Mouse (Mus musculus): ENCODE measurements around the gene Sbsn.
A peak's percentile ranks its signal among the peaks of the same experiment; 100 is the strongest.
"Not testable (repeated sequence)": the region's sequence is repeated elsewhere in the genome, so short reads cannot be mapped to it uniquely, and the experiment has no call there.

Sbsn gene

DNA sequence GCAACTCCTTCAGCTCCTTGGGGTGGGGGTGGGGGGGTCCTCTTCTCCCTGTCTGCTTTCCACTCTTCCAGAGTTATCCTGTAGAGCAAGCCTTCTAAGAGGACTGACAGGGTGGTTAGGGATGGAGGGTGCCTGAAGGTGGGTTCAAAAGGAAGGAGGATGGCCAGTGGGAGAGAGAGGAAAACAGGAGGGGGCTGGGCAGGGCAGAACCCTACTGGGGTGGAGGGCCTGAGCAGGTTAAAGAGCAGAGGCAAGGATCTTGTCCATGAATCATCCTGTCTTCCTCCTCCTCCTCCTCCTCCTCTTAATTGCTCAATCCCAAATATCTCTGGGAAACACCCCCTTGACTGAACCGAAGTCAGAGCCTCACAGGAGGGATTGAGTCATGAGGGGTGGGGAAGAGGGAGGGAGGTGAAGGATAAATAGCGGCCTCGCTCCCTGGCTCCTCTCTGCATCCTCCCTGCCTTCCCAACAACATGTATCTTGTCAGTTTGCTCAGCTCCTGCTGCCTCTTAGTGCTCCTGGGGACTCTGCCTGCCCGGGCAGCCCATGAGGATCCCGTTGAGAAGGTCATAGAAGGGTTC, at the start of gene Sbsn:
Sbsn (plus strand) TSS at position 386 of the 584 bp plus-strand sequence.
- no peak for DNase-seq (ENCODE audit: low spot score)

DNA sequence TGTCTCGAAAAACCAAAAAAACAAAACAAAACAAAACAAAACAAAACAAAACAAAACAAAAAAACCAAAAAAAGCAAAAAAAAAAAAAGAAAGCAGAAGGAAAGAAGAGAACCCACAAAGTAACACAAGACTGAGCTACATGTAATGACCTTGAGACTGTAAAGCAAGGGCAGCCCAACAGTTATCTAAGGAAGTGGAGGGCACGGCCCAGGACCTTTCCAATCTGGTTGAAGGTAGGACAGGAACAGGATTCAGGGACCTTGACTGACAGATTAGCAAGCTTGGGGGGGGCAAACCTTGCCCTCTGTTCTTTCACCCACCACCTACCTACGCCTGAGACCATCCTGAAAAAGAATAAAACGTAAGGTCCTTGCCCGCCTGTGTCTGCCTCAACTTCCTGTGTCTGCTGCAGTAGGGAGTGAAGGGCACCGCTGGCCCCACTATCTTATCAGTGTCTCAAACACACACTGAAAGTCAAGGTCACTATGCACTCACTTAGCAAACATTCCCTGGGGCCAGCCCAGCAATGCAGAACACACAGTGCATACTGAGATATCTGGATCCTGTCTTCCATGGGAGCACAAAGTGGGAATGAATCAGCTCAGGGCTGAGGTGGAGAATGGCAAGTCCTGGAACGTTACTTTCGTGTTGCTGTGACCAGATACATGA, 44.9 kb upstream of the Sbsn start:
- DNase-seq (ENCODE audit: low spot score): no peak

DNA sequence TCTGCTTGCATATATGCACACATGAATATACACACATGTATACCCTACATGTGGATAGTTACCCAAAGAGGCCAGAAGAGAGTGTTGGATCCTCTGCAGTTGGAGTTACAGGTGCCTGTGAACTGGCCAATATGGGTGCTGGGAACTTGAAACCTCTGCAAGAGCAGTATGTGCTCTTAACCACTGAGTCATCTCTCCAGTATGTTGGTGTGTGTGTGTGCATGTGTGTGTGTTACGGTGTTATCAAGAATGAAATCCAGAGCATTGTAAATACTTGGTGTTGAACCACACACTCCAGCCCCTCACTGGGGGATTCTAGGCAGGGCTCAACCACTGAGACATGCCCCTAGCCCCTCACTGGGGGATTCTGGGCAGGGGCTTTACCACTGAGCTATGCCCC, 43.8 kb upstream of the Sbsn start:
- no peak for DNase-seq (ENCODE audit: low spot score)

DNA sequence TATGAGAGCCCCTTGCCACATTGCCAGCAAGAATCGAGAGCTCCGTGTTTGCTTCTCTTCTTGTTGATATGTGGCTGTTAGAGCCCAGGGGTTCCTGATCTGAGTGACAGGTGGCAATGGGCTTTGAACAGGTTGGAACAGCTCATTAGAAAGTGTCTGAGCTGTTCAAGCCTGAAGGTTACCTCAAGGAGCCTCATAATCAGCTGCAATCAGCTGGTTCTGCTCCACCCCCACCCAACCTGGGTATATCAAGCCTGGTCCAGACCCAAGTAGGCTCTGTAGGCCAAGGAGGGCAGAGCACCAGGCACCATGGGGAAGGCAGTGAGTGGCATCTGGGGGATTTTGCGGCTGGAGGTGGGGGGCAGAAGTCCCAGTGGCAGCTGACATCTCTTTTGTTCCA, 39.3 kb upstream of the Sbsn start, which contains the start of gene Atp4a:
Atp4a (plus strand) TSS at position 268 of the 400 bp plus-strand sequence.
- DNase-seq (ENCODE audit: low spot score): no peak

DNA sequence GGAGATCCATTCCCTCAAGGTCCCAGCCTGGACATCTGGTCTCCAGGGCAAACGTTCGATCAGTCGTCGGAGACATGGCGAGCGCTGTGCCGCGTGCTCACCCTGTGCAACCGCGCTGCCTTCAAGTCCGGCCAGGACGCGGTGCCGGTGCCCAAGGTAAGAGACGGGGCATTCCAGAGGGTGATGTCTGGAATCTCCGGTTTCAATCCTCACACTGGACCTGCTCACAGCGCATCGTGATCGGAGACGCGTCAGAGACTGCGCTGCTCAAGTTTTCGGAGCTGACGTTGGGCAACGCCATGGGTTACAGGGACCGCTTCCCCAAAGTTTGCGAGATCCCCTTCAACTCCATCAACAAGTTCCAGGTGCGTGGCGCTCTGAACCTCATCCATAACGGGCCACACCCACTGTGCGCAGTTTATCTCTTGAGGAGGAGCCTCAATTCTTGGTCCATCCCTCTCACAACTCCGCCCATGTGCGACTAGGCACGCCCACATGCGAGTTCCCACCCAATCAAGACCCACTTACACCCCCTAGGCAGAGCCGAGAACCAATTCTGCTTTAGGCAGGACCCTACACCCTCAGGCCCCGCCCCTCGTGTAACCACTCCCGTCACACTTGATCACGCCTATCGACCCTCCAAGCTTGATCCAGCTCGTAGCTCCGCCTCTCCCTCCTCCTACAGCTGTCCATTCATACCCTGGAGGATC, 34.1 kb upstream of the Sbsn start:
- DNase-seq (ENCODE audit: low spot score): peak; percentile 66

DNA sequence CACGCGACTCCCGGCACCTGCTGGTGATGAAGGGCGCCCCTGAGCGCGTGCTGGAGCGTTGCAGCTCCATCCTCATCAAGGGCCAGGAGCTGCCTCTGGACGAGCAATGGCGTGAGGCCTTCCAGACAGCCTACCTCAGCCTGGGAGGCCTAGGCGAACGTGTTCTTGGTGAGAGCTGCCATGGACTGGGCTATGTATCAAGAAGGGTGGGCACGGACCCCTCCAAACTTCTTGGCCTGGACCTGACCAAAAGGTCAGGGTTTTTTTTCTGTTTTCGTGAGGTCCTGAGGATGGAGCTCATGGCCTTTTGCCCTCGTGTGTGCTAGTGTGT, 33.6 kb upstream of the Sbsn start:
- no peak for DNase-seq (ENCODE audit: low spot score)

DNA sequence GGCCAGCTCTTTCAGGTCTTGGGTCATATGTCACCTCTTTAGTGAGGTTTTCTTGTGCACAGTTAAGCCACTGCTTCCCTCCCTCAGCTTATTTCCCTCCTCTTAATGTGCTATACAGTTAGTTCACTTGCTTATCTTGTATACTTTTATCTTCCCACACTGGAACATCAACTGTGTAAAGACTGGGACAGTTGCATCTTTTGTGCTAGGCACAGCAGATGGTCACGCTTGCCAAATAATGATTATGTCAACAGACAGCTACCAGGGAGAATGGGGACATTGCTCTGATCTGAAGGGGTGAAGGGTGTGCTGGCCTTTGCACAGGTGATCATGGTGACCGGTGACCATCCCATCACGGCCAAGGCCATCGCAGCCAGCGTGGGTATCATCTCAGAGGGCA, 31.6 kb upstream of the Sbsn start:
- no peak for DNase-seq (ENCODE audit: low spot score)

DNA sequence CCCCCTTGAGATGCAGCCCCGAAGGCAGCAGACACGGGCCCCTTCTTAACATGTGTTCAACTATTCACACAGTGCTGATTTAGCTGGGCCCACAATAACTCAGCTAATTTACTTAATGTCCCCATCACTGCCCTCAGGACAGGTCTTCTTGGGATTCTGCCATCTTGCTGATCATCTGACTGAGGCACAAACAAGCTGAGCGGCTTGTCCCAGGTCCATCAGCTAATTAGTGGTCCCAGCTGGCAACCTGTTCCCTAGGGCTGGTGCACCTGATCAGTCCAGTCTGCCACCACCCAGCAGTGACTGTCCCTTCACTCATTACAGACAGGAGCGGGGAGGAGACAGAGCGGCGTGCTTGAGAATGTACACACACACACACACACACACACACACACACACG, 30.0 kb upstream of the Sbsn start:
- DNase-seq (ENCODE audit: low spot score): no peak

DNA sequence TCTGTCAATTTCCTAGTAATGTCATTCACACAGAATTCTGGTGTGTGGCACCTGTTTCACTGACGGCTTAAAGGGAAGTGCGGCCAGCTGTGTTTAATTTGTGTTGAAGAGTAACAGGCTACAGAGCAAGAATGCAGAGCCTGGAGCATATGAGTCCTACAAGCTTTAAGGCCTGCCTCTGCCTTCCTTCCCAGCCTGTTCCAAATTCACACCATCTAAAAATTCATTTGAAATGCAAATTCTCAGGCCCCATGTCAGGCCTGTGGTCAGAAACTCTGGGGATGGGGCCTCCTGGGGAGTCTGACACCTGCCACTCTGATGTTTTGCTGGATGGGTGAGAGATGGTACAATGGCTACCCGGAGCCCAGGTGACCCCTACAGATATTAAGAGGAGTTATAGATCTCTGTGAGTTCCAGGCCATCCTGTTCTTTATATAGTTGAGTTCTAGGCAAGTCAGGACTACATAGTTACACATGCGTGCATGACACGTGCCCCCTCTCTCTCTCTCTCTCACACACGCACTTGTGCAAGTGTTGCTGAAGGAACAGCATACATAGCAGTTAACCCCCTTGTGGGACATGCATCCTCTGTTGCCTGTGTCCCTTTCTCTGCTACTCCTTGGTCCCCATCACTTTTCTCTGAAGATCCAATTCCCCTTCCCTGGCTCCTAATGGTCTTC, 27.9 kb upstream of the Sbsn start:
- DNase-seq (ENCODE audit: low spot score): no peak

DNA sequence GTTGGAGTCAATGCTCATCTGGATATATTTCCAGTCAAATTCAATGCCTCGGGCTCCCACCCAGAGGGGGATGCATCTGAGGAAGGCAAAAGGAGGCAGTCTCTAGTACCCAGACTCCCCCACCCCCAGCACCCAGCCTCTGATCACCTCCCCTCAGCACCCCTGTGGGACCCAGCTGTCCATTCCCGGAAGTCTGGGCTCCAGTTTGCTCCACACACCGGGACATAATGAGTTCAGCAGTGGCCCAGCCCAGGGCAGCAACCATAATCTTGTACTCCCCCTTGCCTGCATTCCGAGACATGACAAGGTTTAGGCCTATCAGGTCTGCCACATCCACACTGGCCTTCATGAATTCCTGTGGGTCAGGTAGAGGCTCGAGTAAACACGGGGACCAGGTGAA, 23.1 kb upstream of the Sbsn start:
- no peak for DNase-seq (ENCODE audit: low spot score)

DNA sequence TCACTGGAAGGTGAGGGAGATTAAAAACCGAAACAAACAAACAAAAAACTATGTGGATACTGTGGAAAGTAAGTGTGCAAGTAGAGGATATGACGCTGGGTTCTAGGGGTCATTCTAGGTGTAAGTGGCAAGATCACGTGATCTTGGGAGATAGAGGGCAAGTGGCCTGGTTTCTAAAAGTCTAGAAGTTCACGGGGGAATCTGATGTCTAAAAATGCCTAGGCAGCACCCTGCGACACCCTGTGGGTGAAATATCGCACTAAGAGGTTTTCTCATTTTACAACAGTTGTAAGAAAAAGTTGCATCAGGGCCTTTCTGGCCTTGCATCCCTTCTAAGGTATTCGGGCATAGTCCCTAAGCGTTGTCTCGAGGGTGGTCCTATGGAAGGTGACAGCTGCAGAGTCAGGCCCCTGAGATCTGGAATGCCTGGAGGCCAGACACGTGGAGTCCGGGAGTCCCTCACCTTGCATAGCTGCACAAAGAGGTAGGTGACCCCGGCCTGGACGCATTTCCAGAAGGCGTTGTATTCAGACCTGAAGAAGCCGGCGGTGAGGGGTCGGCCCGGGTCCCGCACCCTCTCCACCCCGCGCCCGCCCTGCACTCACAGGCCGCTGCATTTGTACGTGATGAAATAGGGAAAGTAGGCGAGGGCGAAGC, 22.4 kb upstream of the Sbsn start:
- DNase-seq (ENCODE audit: low spot score): no peak

DNA sequence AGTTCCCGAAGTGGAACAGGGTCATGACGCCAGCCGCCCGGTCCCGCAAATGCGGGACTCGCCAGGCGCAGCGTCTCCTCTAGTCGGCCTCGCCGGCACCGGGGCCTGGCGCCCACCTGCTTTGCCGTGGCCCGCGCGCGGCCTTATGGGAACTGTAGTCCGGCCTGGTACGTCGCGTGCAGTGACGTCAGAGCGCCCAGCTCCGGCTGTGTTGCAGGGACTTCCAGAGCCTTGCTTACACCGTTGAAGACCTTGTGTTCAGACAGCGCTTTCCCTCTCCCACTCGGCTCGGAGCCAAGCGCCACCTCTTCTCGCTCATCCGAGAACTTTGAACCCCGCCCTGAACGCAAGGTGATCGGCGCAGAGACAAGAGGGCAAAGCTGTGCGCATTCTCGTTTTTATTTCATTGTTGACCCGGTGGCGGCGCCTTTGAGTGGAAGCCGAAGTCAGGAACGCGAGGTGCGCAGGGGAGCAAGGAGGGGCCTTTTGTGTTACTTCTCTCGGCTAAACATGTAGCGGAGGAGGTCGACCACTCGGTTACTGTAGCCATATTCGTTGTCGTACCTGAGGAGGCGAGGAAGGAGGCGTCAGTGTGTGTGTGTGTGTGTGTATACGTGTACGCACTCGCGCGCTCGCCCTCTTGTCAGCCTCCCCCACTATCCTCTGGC, 21.7 kb upstream of the Sbsn start, which contains the start of gene Tmem147:
Tmem147 (minus strand) TSS at position 145 of the 668 bp plus-strand sequence.
- peak; percentile 89 for DNase-seq (ENCODE audit: low spot score)

DNA sequence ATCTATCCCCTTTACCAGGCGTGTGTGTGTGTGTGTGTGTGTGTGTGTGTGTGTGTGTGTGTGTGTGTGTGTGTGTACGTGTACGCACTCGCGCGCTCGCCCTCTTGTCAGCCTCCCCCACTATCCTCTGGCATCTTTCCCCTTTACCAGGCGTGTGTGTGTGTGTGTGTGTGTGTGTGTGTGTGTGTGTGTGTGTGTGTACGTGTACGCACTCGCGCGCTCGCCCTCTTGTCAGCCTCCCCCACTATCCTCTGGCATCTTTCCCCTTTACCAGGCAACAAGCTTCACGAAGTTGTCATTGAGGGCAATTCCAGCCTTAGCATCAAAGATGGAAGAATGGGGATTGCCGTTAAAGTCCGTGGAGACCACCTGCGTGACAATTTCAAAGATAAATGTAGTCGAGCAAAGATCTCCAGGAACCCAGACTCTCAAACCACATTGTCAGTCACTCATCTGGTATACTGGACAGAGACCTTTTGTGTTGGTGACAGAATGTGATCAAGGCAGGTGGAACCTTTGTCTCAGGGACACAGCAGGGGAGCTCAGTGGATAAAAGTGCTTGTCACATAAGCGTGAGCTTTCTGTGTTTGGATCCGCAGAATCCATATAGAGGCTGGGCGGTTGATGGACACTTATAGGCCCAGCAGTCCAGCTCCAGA, 21.1 kb upstream of the Sbsn start:
- DNase-seq (ENCODE audit: low spot score): not testable (repeated sequence)

DNA sequence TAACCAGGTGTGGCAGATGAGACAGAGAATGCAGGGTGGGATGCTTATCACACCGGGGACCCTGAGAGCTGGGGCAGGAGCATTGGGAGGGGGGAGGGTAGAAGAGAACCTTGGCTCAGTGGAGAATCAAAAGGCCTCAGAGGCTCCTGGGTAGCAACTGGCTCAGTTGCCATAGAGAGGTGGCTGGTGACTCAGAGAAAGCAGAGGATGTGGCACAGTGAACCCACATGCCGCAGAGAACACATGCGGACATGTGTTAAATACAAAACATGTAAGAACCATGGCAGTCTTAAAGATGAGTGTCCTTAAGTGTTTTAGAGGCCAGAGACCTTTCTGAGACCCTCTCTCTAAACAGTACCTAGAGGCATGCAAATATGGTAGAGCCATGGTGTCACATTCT, 15.1 kb upstream of the Sbsn start:
- DNase-seq (ENCODE audit: low spot score): no peak

DNA sequence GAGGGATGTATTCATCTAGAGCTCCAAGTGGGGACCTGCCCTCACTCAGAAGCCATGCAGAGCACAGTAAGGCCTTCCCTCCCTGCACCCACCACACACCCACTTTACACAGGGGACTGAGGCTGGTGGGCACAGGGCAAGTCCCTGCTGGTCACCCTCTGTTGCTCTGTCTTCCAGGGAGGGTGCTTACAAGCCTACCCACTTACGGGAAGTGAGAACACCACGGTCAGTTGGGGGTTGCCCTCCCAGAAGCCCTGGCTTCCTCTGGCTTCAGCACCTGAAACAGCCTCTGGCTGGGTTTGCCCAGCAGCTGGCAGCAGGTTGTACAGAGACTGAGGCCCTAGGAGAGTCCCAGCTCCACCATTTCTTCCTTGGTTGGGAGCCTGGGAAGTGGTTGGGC, 8.7 kb upstream of the Sbsn start:
- DNase-seq (ENCODE audit: low spot score): not testable (repeated sequence)

DNA sequence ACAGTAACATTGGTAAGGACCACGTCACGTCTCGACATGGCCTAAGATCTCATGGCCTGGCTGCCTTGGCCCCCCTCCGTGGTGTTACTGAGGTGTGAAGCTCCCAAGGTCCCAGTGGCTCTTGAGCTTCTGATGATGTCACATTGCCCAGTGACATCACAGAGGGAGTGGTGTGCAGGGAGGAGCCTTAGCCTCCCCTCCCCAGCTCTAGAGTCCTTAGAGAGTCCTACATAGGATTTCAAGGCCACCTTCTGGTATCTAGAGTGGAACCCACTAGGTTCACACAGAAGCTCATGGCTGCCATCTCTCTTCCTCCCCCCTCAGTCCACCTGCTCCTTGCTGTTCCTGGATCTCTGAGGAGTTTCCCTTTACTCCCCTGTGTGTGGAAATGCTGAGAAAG, 7.7 kb upstream of the Sbsn start, which contains the start of gene Gapdhs:
Gapdhs (minus strand) TSS at position 65 of the 400 bp plus-strand sequence.
- DNase-seq (ENCODE audit: low spot score): not testable (repeated sequence)

DNA sequence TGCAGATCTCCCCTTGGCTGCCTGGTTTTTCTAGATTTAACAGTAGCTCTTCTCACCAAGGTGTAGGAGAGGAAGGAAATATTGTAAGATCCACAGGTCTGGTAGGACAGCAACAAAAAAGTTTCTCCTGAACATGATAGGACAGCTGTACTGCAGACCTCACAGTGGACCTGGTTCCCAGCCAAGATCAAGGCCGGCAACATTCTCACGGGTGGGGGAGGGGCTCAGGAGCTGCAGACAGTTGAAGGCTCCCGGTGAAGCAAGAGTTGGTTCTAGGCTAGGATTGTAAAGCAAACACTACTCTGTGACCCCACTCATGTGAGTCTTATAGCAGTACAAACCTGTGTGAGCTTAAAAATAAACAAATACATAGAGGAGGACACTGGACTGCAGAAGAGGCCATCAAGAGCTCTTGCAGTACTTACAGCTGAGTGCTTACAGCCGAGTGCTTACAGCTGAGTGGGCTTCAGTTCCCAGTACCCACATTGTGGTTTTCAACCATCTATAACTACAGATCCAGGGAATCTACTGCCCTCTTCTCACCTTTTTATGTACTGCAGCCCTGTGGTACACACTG, 7.2 kb upstream of the Sbsn start:
- DNase-seq (ENCODE audit: low spot score): no peak

DNA sequence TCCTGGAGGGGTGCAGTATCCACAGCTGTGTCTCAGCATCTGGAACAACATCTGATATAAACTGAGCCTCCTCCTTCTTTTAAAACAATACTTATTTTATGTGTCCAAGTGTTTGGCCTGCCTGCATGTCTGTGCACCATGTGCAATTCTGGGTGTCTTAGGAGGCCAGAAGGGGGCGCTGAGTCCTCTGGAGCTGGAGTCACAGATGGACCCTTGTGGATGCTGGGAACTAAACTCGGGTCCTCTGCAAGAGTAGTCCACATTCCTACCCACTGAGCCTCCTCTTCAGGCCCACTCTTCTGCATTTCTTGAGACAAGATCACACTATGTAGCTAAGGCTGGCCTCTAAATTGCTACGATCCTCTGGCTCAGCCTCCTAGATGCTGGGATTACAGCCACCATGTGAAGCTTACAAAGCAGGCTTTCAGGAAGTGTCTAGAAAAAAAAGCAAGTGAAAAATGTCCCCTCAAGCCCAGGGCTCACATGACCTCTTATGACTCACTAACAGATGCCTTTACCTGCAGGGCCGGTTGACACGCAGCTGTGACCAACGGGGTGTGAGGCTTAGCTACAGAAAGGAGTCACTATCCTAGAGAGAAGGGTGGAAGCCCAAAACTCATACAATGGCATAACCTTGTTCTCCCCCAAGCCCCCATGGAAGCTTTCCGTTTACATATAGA, 3.6 kb upstream of the Sbsn start:
- no peak for DNase-seq (ENCODE audit: low spot score)

DNA sequence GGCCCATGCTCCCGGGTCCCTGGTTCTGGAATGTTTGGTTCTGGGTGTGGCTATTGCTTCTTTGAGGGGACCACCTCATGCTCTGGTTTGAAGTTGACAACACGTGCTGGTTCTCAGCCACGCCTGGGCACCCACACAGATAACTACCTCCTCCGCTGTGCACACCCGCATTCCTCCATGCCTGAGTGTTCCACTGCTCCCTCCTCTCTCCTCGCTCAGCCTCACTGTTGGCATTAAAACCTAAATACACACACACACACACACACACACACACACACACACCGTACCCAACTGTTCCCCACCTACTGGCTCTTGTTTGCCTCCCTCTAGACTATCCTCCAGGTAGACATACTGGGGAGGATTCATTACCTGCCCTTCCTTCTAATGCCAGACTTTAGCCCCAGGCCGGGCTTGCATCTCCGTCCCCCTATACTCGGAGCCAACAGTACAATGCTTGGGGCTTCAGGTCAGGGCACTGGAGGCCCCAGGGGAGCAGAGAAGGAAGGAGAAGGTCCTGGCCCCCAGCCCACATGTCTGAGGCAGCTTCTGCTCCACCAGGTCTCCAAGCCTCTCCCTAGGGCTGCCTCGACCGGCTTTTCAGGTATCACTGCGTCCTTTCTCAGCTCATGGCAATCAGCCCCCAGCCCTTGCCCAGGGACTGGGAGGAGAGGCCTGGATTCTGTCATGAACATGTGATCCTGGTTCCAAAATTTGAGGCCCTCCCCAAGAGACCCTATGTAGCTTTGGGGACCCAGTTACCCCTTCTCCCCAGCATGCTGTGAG, 1.3 kb upstream of the Sbsn start:
- no peak for DNase-seq (ENCODE audit: low spot score)
